Mouse (Mus musculus) C2C12 (cell line): ENCODE results near the gene Rhobtb1. TPM values are rescaled to one million over a fixed set of nuclear protein-coding genes. Genes with fewer than 3 reads are reported as not detected.

Experiments
- H3K27me3 ChIP-seq: one replicate; pipeline ENCODE4 v1.6.1; 2011; ENCODE audit not compliant: control insufficient read depth, insufficient read depth, insufficient read length
- H3K36me3 ChIP-seq: one replicate; pipeline ENCODE4 v1.6.1; 2011; ENCODE audit not compliant: control insufficient read depth, insufficient read depth
- H3K4me3 ChIP-seq: one replicate; pipeline ENCODE4 v1.5.1; 2011; ENCODE audit warnings: mild to moderate bottlenecking, control low read depth; ENCODE audit not compliant: poor library complexity, insufficient read depth, severe bottlenecking
- H3K79me2 ChIP-seq: one replicate; pipeline ENCODE4 v1.6.1; 2011; ENCODE audit not compliant: control insufficient read depth, insufficient read depth
- H3K79me3 ChIP-seq: one replicate; pipeline ENCODE4 v1.6.1; 2011; ENCODE audit warnings: low read depth, control low read depth
- H3ac ChIP-seq: one replicate; pipeline ENCODE3; 2011; ENCODE audit warnings: low read depth; ENCODE audit not compliant: control insufficient read depth, insufficient read length
- CEBPB ChIP-seq: IDR thresholded peaks from one replicate; pipeline ENCODE4 v1.6.1; 2011; ENCODE audit warnings: low read depth, mild to moderate bottlenecking, control low read depth, moderate library complexity
- CTCF ChIP-seq: IDR thresholded peaks from one replicate; pipeline ENCODE4 v1.5.1; 2011; ENCODE audit not compliant: control insufficient read depth, insufficient read depth, insufficient read length
- FOSL1 ChIP-seq: IDR thresholded peaks from one replicate; pipeline ENCODE4 v1.8.0; 2011; ENCODE audit warnings: mild to moderate bottlenecking, low read length; ENCODE audit not compliant: poor library complexity, insufficient read depth, severe bottlenecking
- MAX ChIP-seq: IDR thresholded peaks from one replicate; pipeline ENCODE4 v1.6.1; 2011; ENCODE audit warnings: mild to moderate bottlenecking, control low read depth
- MYOD1 ChIP-seq: IDR thresholded peaks from one replicate; pipeline ENCODE4 v1.6.1; 2011; ENCODE audit warnings: low read depth; ENCODE audit not compliant: control insufficient read depth, insufficient read length
- MYOG ChIP-seq: IDR thresholded peaks from one replicate; pipeline ENCODE4 v1.6.1; 2011; ENCODE audit not compliant: control insufficient read depth, insufficient read length; ENCODE audit errors: extremely low read depth
- USF1 ChIP-seq: IDR thresholded peaks from one replicate; pipeline ENCODE4 v1.6.1; 2011; ENCODE audit warnings: low read depth, mild to moderate bottlenecking, control low read depth, moderate library complexity
- polyA plus RNA-seq: library from polyadenylated mRNA; unstranded; fragments of >200 nt; fragmentation: generic; extraction: Trizol; gene quantifications from one replicate; pipeline ENCODE4 v1.2.1, GENCODE M21; 2012; ENCODE audit warnings: missing spikeins

Rhobtb1 gene
- polyA plus RNA-seq, 1 experiment, result 3.8 TPM

DNA sequence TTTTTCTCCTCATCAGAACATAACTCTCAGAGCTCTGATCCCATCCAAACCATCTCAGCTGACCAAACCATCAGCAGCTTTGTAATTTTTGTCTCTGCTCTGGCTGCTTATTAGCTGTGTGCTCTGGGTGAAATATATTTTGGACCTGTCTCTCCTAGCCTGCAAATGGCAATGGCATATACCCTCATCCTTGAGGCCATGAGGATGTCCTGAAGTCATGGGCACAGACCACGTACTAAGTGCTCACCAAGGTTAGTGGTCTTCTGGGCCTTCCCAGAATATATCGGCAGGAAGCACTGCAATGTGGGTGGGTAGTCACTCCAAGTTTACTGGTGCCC is 68.0 kb downstream of the Rhobtb1 start:
- no peaks in the 10 kb centered on the region for H3K36me3 ChIP-seq
- H3K27me3 ChIP-seq, result no peaks in the 10 kb centered on the region
- no peak overlapping the region for H3K4me3 ChIP-seq
- H3K79me3 ChIP-seq, result no peaks in the 10 kb centered on the region
- H3ac ChIP-seq, result no peak overlapping the region
- peaks cover under 1% of the 10 kb centered on the region for H3K79me2 ChIP-seq
- no peak for TF ChIP-seq MYOG

DNA sequence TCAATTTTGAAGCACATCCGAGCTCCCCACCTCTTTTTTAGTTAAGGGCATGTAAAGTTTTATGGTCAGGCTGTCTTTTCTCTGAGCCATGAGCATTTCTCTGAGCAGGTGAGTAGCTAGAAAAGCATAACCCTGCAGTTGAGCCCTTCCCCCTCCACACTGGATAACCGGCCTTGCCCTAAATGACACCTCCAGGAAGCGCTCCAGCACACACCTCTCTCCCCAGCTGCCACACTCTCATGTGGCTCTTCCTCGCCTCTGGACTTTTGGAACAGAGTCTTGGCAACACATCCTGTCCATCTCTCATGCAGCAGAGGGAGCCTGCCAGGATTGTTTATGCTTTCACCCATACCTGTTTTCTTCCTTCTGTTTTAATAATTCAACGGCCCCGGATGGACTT is 69.1 kb downstream of the Rhobtb1 start:
- TF ChIP-seq FOSL1, result no peak
- TF ChIP-seq MAX, result no peak
- TF ChIP-seq CEBPB, result no peak
- TF ChIP-seq USF1, result no peak
- no peak for TF ChIP-seq MYOD1
- TF ChIP-seq CTCF, result no peak
- no peak for TF ChIP-seq MYOG
- H3K36me3 ChIP-seq, result no peaks in the 10 kb centered on the region

DNA sequence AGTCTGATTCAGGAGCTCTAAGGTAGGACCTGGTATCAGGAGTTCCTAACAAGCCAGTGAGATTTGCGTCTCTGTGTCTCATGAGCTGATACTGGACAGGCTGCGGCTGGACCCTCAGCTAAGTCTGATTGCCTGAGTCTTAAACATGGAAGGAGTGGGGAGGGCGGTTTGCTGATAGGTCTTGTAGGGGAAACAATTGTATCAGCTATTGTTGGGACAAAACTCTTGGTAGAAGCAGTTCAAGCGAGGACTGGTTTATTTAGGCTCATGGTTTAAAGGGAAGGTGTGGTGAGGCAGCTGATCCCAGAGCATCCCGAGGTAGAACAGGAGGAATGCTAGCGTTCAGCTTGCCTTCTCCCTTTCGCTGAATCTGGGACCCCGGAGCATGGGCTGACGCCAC is 69.9 kb downstream of the Rhobtb1 start:
- no peak overlapping the region for H3ac ChIP-seq
- no peak for TF ChIP-seq MYOD1
- TF ChIP-seq CTCF, result no peak
- TF ChIP-seq FOSL1, result no peak
- no peak for TF ChIP-seq CEBPB
- TF ChIP-seq MAX, result no peak
- no peak for TF ChIP-seq MYOG
- TF ChIP-seq USF1, result no peak
- no peaks in the 10 kb centered on the region for H3K27me3 ChIP-seq
- H3K4me3 ChIP-seq, result no peak overlapping the region
- H3K79me2 ChIP-seq, result no peaks in the 10 kb centered on the region
- H3K36me3 ChIP-seq, result no peaks in the 10 kb centered on the region
- H3K79me3 ChIP-seq, result no peaks in the 10 kb centered on the region

More for the DNA sequence above, 69.1 kb downstream of the Rhobtb1 start:
- H3ac ChIP-seq, result no peak overlapping the region
- H3K27me3 ChIP-seq, result no peaks in the 10 kb centered on the region
- H3K79me3 ChIP-seq, result no peaks in the 10 kb centered on the region
- H3K4me3 ChIP-seq, result no peak overlapping the region
- H3K79me2 ChIP-seq, result no peaks in the 10 kb centered on the region

DNA sequence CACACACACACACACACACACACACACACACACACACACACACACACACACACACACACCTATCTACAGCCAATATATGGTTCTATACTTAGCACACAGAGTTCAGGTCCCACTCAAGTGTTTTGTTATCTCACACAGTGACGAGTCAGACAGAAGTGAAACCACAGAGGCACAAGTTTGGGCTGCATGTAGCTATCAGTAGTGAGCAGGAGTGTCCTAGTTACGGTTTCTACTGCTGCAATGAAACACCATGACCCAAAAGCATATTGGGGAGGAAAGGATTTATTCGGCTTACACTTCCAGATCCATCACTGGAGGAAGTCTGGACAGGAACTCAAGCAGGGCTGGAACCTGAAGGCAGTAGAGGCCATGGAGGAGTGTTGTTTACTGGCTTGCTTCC is 70.7 kb downstream of the Rhobtb1 start:
- Histone ChIP-seq H3K79me2 (no peaks in the 10 kb centered on the region), H3K27me3 (no peaks in the 10 kb centered on the region), H3K4me3 (no peak overlapping the region), H3K79me3 (no peaks in the 10 kb centered on the region), H3K36me3 (no peaks in the 10 kb centered on the region), H3ac (no peak overlapping the region)
- TF ChIP-seq MAX (no peak), USF1 (no peak), FOSL1 (no peak), MYOG (no peak), MYOD1 (no peak), CEBPB (no peak), CTCF (no peak)

DNA sequence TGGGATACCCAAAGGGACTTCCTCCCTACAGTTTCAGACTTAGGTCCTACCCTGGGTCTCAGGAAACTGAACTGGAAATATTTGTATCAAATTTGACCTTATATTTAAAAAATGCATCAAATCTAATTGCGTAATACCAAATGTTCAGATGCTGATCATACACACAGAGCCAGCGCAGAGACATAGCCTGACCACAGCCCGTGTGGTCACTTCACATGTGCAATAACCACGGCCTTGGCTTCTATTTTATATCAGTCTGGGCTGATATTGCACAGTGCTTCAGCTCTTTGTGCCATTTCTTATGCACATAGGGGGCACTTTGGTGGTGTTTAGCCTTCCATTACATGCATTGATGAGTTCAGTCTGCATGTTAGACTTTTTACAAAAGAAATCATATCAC is 72.0 kb downstream of the Rhobtb1 start:
- Histone ChIP-seq H3K4me3 (no peak overlapping the region), H3K27me3 (no peaks in the 10 kb centered on the region), H3ac (no peak overlapping the region), H3K36me3 (no peaks in the 10 kb centered on the region), H3K79me3 (no peaks in the 10 kb centered on the region), H3K79me2 (no peaks in the 10 kb centered on the region)
- TF ChIP-seq FOSL1, result no peak
- TF ChIP-seq USF1, result no peak
- TF ChIP-seq CEBPB, result peak; percentile 36

DNA sequence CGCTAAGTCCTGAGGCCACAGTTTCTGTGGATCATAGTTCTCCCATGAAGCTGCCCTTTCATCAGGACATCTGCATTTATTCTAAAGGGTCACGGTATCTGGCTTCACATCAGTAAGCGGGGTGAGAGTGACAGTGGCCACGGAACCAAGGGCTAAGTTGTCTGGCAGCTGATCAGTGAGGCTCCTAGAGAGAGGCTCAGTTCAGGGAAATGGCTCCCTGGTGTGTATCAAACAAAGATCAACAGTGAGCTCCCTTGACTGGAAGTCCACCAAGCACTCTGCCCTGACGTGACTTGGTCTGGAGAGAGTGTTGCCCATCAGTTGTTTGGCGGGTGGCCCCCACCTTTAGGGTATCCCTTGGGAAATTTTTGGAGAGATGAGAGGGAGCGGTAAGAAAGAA is 73.0 kb downstream of the Rhobtb1 start:
- Histone ChIP-seq H3K36me3 (no peaks in the 10 kb centered on the region), H3K4me3 (no peak overlapping the region), H3K27me3 (no peaks in the 10 kb centered on the region), H3ac (no peak overlapping the region), H3K79me3 (no peaks in the 10 kb centered on the region), H3K79me2 (no peaks in the 10 kb centered on the region)
- TF ChIP-seq CEBPB (no peak), MYOD1 (no peak), FOSL1 (no peak), CTCF (no peak)
